Mouse (Mus musculus): ENCODE measurements around the gene U2af1l4.

Gene U2af1l4

DNA sequence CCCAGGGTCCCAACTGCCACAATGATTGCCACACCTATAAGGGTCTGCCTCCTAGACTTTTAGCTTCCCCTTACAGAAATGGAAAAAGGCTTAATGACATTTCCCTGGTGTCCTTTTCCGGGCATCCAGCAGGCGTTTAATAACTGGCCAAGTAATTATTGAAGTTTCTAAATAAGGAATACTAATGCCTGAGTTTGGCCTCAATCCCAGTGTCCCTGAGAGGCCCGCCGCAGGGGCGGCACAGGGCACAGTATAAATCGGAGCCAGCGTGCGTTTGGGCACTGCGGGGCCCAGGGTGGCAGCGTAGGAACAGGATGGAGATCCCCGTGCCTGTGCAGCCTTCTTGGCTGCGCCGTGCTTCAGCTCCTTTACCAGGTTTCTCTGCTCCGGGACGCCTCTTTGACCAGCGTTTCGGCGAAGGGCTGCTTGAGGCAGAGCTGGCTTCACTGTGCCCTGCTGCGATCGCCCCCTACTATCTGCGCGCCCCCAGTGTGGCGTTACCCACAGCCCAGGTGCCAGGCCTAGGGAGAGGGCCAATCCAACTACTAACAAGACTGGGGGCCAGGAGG is 10.0 kb upstream of the U2af1l4 start:
- peak; percentile 34 to 43 for DNase-seq

DNA sequence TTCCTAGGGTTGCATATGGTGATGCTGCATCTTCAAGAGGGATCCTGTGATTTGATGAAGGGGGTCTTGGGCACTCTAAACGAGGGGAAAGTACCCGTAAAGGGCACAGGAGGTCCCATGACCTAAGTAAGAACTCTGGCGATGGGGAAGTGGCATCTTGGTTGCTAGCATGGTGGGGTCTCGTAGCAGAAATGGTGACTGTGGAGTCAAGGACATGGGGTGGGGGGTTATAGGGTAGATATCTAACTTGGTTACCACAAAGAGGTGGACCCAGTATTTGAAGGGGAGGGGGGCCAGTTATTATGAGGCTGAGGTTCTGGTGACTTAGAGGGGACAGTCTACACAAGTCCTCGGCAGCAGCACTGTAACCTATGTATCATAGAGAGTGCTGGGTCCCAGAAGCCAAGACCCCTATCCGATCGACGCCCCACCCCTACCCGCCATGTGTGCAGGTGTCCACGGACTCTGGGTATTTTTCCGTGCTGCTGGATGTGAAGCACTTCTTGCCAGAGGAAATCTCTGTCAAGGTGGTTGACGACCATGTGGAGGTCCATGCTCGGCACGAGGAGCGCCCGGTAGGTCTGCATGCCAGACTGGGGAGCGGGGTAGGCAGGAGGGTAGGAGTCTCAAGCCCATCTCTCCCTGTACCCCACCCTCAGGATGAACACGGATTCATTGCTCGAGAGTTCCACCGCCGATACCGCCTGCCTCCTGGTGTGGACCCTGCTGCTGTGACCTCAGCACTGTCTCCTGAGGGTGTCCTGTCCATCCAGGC is 9.1 kb upstream of the U2af1l4 start:
- DNase-seq: no peak

DNA sequence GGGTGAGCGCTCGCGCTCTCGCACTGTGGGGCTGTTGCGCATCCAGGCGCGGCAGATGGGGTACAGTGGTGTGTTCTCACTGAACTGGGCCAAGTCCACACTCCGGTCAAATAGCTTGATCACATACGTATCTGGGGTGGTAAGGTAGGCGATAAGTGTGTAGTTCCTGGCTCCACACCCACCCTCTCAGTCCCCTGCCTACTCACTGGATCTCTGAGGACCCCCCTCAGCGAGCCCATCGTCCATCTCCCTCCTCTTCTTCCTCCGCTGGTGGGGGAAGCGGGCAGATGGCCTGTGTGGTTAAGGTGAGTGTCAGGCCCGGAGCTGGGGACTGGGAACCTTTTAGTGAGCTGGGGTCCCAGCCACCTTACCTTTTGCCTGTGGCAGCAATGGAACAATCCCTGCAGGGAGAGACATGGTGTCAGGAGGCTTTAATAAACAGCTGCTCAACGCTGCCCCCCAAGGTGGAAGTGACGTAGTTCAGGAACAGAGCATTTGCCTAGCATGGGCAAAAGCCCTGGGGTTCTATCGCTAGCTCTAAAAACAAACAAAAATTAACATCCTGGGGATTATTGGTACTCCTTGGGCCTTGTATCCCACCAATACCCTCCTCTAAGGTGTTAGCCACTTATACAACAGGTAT is 6.1 kb upstream of the U2af1l4 start:
- DNase-seq: no peak

DNA sequence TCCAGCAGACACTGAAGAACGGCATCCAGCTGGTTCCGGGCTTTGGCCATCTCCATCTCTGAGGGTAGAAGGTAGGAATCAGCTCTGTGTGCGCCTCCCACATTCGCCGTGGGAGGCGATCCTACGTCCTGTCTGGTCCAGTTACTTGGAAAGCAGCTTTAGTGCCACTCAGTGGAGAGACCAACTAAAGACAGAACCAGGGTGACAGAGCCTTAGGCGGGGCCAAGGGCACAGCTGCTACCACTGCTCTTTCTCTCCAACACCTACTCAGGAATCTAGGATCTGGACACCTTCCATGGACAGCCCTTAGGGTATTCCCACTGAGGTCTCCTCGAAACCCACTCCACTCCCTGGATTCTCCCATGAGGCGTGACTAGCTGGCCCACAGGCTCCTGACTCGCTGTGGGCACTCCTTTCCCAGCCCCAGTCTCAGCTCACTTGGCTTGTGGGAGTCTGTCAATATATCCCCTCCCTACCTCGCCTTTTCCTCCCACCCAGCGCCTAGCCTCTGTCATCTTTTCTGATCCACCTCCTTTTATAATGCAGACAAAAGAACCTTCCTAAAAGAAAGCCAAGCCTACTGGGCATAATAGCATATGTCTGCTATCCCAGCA is 5.1 kb upstream of the U2af1l4 start:
- no peak for DNase-seq

DNA sequence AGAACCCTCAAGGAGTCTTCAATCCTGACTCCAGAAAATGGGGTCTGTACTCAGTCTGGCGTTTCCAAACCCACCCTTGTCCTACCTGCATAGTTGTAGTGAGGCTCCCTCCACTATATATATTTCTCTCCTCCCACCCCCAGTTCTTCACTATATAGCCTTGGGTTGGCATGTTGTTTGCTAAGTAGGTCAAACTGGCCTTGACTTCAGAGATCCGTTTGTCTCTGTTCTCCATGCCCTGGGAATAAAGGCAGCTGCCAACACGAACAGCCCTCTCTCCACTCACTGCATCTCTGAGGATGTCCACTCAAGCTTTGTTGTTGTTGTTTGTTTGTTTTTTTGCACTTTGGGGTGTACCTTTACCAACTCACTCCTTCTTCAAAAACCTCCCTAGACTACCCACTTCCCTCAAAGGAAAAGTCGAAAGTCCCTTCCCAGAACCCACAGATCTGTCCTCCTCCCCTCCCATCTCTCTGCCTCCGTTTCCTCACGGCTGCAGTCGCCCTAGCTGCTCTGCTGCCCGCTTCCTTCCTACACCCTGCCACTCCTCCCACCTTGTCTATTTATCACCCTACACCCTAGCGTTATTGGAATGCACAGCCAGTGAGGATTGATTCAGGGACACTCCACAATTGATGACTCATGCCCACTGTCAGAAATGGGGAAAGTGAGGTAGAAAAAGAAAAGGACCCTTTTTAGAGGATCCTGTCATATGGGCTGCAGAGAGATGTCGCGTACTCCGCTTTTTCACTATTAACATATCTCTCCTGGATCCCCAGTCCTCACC is 4.3 kb upstream of the U2af1l4 start:
- DNase-seq: no peak

DNA sequence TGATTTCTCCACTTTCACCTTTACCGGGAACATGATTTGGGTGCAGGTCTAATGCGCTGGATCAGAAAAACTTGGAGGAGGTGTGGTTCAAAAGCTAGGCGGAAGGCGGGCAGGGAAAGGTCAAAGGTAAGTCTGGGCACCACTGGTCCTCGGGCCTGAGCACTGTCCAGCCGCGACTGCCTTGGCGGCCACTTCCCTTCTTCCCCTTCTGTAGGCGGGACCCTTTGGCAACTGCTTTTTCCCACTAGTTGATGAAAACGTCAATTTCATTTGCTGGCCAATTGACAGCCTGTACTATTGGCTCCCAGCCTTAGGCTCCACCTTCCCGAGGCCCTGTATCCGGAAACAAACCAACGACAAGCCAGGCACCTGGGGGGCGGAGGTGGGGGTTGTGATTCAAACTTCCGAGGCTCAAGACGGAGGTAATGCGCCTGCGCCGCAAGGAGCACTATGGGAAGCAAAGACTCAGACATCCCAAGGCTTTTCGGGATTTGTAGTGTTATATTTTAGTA is 3.6 kb upstream of the U2af1l4 start, which contains the start of gene Lin37:
Lin37 (minus strand) TSS at position 396 of the 512 bp plus-strand sequence.
- peak; percentile 95 to 96 for DNase-seq

DNA sequence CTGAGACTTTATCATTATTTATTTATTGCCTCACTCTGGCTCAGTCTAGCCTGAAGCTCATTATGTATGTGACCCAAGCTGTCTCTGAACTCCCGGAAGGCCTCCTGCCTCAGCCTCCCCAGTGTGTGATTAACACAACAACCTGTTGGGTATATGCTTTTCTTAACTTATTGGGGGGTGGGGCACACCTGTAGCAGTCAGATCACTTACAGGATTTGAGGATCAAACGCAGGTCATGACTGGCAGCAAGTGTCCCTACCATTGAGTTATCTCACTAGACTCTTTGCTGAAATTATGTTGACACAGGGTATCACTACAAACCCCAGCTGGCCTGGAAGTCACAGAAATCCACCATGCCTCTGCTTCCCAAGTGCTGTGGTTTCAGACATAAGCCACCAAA is 2.8 kb upstream of the U2af1l4 start:
- DNase-seq: no peak

DNA sequence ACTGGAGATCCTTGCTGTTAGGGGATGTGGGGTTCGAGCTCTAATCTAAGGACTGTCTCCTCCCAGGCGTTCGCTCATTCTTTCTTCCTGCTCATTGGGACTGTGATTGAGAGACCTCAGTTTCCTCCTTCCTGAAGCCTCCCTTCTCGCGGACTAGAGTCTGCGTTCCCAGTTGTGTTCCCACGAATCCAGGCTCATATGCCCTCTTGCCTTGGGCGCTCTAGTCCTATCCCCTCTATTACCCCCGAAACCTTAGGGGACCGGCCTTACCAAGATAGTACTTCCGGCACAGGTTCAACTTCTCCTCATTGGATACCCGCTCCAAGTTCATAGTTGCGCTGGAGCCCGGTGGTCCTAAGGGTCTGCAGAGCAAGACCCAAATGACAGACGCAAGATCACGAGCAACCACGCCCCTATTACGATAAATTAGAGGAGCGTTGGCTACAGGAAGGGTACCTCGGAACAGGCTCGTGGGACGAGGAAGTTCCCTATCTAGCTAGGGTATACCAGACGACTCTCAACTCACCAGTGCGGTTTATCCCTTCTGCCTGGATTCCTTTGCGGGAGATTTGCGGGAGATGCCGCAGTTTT is 480 bp upstream of the U2af1l4 start:
- DNase-seq: no peak

DNA sequence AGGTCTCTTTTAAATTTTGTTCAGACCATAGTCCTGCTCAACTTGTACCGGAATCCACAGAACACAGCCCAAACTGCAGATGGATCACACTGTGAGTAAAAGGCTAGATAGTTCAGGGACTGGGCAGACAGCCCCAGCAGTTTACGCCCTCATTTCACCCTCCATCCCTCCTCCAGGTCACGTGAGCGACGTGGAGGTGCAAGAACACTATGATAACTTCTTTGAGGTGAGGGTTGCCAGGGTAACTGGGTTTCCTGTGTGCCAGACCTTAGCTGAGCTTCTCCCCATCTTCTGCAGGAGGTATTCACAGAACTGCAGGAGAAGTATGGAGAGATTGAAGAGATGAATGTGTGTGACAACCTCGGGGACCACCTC is 792 bp downstream of the U2af1l4 start:
- peak; percentile 33 to 70 for DNase-seq

DNA sequence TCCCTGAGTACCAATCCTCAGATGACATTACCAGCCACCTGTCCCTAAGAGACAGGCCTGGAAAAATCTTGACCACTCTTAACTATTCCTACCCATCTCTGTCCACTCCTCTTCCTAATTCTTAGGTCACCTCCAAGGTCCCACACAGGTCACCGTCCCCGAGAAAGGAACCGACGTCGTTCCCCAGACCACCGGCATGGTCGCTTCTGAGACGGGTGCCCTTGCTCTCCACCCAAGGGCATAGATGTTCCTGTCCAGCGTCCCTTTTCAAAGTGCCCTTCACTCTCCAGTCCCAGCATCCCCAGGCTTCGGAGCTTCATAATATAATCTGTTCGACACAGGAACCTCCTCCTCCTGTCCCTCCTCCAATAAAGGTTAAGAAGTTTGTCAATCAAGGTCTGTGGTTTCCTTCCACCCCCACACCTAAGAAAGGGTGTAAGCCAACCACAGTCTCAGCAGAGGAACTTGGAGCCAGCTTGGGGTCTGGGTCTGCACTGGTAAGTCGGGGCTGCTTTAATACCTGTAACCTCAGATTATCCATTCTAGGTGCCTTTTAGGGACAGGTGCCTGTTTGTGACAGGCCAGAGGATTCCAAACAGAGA is 2.0 kb downstream of the U2af1l4 start, which contains the start of gene Igflr1:
Igflr1 (plus strand) TSS at position 458 of the 602 bp plus-strand sequence.
- no peak for DNase-seq

DNA sequence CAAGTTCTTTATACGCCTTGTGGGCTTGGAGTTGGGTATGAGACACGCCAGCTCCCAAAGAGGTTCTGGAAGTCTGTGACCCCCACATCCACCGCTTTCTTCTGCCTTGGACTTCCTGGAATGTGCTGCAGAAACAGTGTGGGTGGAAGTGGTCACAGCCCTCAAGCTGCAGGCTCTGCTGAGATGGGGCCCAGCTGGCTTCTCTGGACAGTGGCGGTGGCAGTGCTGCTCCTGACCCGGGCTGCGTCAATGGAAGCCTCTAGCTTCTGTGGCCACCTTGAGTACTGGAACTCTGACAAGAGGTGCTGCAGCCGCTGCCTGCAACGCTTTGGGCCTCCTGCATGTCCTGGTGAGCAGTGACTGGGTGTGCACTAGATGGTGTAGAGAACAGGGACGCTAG is 2.9 kb downstream of the U2af1l4 start:
- DNase-seq: no peak

DNA sequence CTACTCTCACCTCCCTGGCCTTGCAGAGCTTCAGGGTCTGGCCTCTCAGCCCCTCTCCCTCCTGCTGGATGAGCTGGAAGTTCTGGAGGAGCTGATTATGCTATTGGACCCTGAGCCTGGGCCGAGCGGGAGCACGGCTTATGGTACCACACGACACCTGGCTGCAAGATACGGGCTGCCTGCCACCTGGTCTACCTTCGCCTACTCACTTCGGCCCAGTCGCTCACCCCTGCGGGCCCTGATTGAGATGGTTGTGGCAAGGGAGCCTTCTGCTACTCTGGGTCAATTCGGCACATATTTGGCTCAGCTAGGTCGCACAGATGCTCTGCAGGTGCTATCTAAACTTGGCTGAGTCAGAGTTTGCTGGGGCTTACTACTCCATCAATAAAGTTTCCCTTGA is 4.5 kb downstream of the U2af1l4 start:
- no peak for DNase-seq

DNA sequence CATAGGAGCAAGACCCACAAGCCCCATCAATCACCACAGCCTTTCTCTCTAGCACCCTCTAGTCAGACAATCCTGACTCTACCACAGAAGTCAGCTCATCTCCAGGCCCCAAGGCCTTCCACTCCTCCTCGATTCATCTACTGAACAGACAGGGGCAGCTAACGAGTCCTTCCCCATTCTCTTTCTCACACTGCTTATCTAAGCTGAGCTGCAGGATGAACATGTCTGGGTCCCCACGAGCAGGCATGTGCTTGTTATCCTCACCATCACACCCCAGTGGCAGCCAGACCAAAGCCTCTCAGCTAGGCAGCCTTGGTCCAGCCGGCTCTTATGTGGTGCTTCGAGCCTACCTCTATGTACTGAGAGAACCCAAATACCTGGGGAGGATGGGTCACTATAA is 9.3 kb downstream of the U2af1l4 start:
- DNase-seq: no peak

DNA sequence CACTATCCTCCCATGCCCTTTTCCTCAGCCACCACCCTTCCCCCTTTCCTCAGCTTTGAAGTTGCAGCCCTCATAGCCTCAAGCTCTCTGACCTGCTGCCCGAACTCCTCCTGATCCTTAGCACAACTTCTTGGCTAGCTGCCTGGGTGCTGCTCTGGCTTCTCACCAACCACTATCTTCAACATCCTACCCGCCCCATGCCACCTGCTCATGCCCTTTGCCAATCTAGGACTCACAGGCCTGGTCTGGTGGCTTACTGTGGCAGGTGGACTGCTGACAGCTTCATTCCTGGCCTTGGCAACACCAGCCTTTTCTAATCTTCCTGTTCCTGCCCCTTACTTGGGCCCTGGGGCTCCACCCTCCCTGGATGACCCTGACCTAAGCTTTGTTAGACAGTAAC is 9.9 kb downstream of the U2af1l4 start:
- no peak for DNase-seq

DNA sequence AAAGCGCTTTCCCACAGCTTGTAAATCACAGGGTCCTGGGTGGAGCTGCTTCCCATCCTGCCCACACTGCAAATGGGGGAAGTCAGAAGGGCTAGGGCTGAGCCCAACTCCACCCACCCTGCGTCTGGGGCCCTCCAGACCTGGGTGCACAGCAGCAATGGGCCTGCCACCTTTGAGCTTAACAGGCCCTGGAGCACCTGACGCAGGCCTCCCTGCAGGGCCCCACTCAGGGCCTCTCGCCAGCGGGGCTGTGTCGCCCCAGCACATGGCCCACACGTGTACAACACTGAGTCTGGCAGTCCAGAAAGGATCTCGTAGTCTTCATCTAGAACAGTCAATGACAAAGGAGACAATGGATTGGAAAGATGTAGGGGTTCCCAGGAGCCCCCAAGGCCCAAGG is 16.8 kb downstream of the U2af1l4 start:
- no peak for DNase-seq

DNA sequence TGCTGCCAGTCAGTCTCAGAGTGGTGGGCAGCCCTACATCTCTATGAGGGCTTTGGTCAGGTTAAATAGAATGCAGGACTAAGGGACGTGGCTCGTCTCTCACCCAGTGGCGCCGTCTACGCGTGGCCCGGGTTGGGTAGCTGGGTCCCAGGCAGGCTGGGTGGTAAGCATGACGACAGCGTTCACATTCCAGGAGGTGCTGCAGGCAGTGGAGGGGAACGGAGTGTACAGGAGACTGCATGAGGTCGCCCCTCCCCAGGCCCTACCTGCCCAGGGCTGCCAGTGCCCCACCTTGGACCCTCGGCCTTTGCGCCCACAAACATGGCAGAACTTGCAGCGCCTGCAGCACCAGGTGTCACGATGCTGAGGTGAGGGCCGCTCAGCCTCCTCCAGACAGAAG is 18.4 kb downstream of the U2af1l4 start:
- DNase-seq: no peak

DNA sequence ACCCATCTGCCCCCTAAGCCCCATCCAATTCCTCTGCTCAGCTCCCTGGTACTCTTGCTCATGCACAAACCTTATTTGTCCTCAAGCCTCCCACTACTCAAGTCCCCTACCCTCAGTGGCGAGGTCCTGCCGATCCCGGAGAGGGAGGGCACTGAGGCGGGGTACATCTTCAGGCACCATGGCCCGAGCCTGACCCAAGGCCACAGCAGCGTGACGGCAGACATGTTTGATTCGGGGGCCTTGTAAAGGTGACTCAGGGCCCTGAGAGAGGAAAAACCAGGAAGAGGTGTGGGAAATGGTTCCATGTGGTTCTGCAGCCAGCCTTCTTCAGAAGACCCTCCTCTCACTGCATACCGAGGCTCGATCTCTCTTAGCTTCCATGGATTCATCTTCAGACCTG is 21.2 kb downstream of the U2af1l4 start:
- no peak for DNase-seq

DNA sequence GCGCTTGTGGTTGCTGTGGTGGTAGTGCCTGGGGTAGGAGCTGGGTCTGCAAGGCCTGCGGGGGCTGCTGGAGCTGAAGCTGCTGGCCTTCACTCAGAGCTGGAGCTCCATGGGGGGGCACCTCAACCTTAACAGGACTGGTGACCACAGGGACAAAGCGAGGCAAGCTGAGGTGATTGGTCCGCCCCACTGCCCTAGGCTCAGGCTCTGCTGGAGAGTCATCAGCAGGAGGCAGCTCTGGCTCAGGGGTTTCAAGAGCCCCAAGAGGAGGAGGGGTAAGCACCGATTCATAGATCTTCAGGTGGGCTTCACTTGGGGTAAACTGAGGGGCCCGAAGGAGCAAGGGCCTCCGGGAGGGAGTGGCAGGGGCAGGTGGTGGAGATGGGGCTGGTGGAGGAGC is 22.1 kb downstream of the U2af1l4 start:
- DNase-seq: no peak

DNA sequence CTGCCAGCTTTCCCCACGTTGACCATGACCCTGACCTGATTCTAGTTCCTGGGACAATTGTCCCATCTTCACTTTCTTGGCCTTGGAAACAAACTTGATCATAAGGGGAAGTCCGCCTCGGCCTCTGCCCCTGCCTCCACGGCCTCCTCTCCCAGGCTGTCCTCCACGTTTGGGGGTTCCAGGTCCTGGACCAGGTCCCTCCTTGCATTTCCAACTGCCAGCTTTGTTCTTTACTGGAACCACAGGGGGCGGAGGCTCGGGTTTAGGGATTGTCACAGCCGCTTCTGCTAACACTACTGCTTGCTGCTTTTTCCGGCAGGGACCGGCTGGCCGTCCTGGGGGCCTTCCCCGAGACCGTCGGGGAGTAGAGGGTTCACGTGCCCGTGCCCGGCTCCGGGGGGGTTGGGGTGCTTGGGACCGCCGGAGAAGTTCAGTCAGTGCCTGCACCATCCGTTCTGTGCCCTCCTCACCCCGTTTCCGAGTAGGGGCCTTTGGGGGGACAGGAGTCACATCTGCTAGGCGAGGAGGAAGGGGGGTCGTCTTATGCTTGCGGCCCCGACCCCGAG is 23.4 kb downstream of the U2af1l4 start:
- DNase-seq: no peak

DNA sequence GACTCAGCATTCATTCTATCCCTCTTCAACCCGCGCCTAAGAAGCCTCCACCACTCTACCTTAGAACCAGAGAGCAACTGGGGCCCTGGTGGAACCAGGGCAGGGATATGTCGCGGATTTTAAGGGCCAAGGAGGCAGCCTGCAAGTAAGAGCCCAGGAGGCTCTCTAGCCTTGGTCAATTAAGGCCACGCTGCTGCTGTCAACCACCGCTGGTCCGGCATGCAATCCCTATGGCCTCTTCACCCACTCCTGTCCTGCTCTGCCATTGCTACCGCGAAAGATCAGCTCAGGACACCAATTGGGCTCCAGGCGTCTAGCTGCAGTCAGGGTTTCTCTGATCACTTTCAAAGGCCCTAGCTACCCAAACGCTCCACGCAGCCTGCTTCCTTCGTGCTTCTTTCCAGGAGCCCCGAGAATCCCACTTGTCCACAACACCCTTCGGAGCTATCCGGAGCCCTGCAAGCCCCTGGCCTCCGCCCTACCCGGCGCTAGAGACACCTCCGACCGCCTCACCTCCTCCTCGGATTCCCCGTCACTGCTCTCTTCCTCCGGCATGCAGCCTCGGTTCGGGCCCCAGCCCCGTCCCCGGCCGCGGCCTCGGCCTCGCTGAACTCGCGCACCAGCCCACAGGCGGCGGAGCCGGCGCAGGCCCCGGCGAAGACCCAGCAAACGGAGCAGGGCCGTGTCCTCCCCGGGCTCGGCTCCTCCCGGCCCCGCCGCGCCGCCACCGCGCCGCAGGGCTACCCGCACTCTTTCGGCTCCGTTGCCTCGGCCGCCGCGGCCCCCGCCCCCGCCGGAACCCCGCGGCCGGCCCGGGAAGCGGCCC is 25.0 kb downstream of the U2af1l4 start:
- DNase-seq: peak; percentile 51

Data from thymus, adult 18-20 months (tissue).